Mouse (Mus musculus): ENCODE measurements at regions not wholly inside any gene's neighbourhood (a gene's known extent, or its start where the extent isn't known, plus 50 kb on each side); places are given as distances from the start of the nearest gene placed in this dataset.

GRCm38 (mm10) chr13:78650824-78651223 lies 451.3 kb upstream of the Nr2f1 start:
- H3K4me3 ChIP-seq (ENCODE audit: low read depth, low read length), result no peak overlapping the region
- no peak overlapping the region for H3K27ac ChIP-seq (ENCODE audit: low read depth, low read length)
- no peaks in the 10 kb centered on the region for H3K9me3 ChIP-seq (ENCODE audit: control insufficient read depth, low read length)
- no peak overlapping the region for H3K4me2 ChIP-seq (ENCODE audit: low read depth, low read length)
- WGBS, result 63% methylated on average over 1 of the region's 1 CpGs
- no peaks in the 10 kb centered on the region for H3K27me3 ChIP-seq (ENCODE audit: control insufficient read depth, insufficient read depth, low read length)
- H3K36me3 ChIP-seq (ENCODE audit: control insufficient read depth, insufficient read depth, low read length), result no peaks in the 10 kb centered on the region
- no peaks in the 10 kb centered on the region for H3K4me1 ChIP-seq (ENCODE audit: control insufficient read depth, insufficient read depth, low read length)
- no peak overlapping the region for H3K9ac ChIP-seq (replicated peaks; ENCODE audit: low read depth, low read length)
- peak; percentile 76; the same call in 1 of the 2 replicates for ATAC-seq (ENCODE audit: low read depth)

GRCm38 (mm10) chr13:78644556-78644955 lies 445.0 kb upstream of the Nr2f1 start:
- 34% methylated on average over 1 of the region's 1 CpGs for WGBS
- H3K4me3 ChIP-seq (ENCODE audit: low read depth, low read length), result no peak overlapping the region

GRCm38 (mm10) chr13:78643023-78643422 lies 443.5 kb upstream of the Nr2f1 start:
- H3K27me3 ChIP-seq (ENCODE audit: control insufficient read depth, insufficient read depth, low read length), result no peaks in the 10 kb centered on the region
- 4% methylated on average over 3 of the region's 3 CpGs for WGBS
- peaks cover 8% of the 10 kb centered on the region; the same call in 1 of the 2 replicates for H3K4me1 ChIP-seq (ENCODE audit: control insufficient read depth, insufficient read depth, low read length)
- no peaks in the 10 kb centered on the region for H3K9me3 ChIP-seq (ENCODE audit: control insufficient read depth, low read length)
- H3K27ac ChIP-seq (ENCODE audit: low read depth, low read length), result no peak overlapping the region
- no peak for ATAC-seq (ENCODE audit: low read depth)
- H3K36me3 ChIP-seq (ENCODE audit: control insufficient read depth, insufficient read depth, low read length), result no peaks in the 10 kb centered on the region
- H3K4me3 ChIP-seq (ENCODE audit: low read depth, low read length), result no peak overlapping the region
- H3K9ac ChIP-seq (replicated peaks; ENCODE audit: low read depth, low read length), result no peak overlapping the region
- H3K4me2 ChIP-seq (ENCODE audit: low read depth, low read length), result no peak overlapping the region

More at GRCm38 (mm10) chr13:78644556-78644955, 445.0 kb upstream of the Nr2f1 start:
- no peak overlapping the region for H3K4me2 ChIP-seq (ENCODE audit: low read depth, low read length)
- H3K4me1 ChIP-seq (ENCODE audit: control insufficient read depth, insufficient read depth, low read length), result peaks cover 8% of the 10 kb centered on the region; the same call in 1 of the 2 replicates
- H3K36me3 ChIP-seq (ENCODE audit: control insufficient read depth, insufficient read depth, low read length), result no peaks in the 10 kb centered on the region
- ATAC-seq (ENCODE audit: low read depth), result no peak; the same call in 1 of the 2 replicates
- H3K9me3 ChIP-seq (ENCODE audit: control insufficient read depth, low read length), result no peaks in the 10 kb centered on the region
- no peak overlapping the region for H3K9ac ChIP-seq (replicated peaks; ENCODE audit: low read depth, low read length)
- no peaks in the 10 kb centered on the region for H3K27me3 ChIP-seq (ENCODE audit: control insufficient read depth, insufficient read depth, low read length)
- no peak overlapping the region for H3K27ac ChIP-seq (ENCODE audit: low read depth, low read length)

GRCm38 (mm10) chr13:78642443-78642729 lies 442.8 kb upstream of the Nr2f1 start:
- Histone ChIP-seq H3K4me1 (ENCODE audit: control insufficient read depth, insufficient read depth, low read length) (peaks cover 8% of the 10 kb centered on the region; the same call in 1 of the 2 replicates), H3K36me3 (ENCODE audit: control insufficient read depth, insufficient read depth, low read length) (no peaks in the 10 kb centered on the region), H3K4me2 (ENCODE audit: low read depth, low read length) (no peak overlapping the region), H3K4me3 (ENCODE audit: low read depth, low read length) (no peak overlapping the region), H3K27me3 (ENCODE audit: control insufficient read depth, insufficient read depth, low read length) (no peaks in the 10 kb centered on the region), H3K9ac (replicated peaks; ENCODE audit: low read depth, low read length) (no peak overlapping the region), H3K9me3 (ENCODE audit: control insufficient read depth, low read length) (no peaks in the 10 kb centered on the region), H3K27ac (ENCODE audit: low read depth, low read length) (no peak overlapping the region)
- ATAC-seq (ENCODE audit: low read depth), result no peak; the same call in 1 of the 2 replicates
- WGBS, result 44% methylated on average over 3 of the region's 3 CpGs

GRCm38 (mm10) chr13:78641687-78642442 lies 442.3 kb upstream of the Nr2f1 start:
- Histone ChIP-seq H3K9me3 (ENCODE audit: control insufficient read depth, low read length) (no peaks in the 10 kb centered on the region), H3K36me3 (ENCODE audit: control insufficient read depth, insufficient read depth, low read length) (no peaks in the 10 kb centered on the region), H3K27ac (ENCODE audit: low read depth, low read length) (no peak overlapping the region), H3K4me1 (ENCODE audit: control insufficient read depth, insufficient read depth, low read length) (peaks cover 8% of the 10 kb centered on the region; the same call in 1 of the 2 replicates), H3K4me3 (ENCODE audit: low read depth, low read length) (no peak overlapping the region), H3K9ac (replicated peaks; ENCODE audit: low read depth, low read length) (no peak overlapping the region), H3K4me2 (ENCODE audit: low read depth, low read length) (no peak overlapping the region), H3K27me3 (ENCODE audit: control insufficient read depth, insufficient read depth, low read length) (no peaks in the 10 kb centered on the region)
- 66% methylated on average over 5 of the region's 5 CpGs for WGBS
- no peak for ATAC-seq (ENCODE audit: low read depth)

GRCm38 (mm10) chr13:78640340-78640739 lies 440.8 kb upstream of the Nr2f1 start:
- ATAC-seq (ENCODE audit: low read depth), result no peak
- H3K36me3 ChIP-seq (ENCODE audit: control insufficient read depth, insufficient read depth, low read length), result no peaks in the 10 kb centered on the region
- no peak overlapping the region for H3K9ac ChIP-seq (replicated peaks; ENCODE audit: low read depth, low read length)
- H3K4me2 ChIP-seq (ENCODE audit: low read depth, low read length), result no peak overlapping the region
- H3K27me3 ChIP-seq (ENCODE audit: control insufficient read depth, insufficient read depth, low read length), result no peaks in the 10 kb centered on the region
- H3K27ac ChIP-seq (ENCODE audit: low read depth, low read length), result no peak overlapping the region
- peaks cover 8% of the 10 kb centered on the region; the same call in 1 of the 2 replicates for H3K4me1 ChIP-seq (ENCODE audit: control insufficient read depth, insufficient read depth, low read length)
- H3K4me3 ChIP-seq (ENCODE audit: low read depth, low read length), result no peak overlapping the region
- H3K9me3 ChIP-seq (ENCODE audit: control insufficient read depth, low read length), result no peaks in the 10 kb centered on the region
- WGBS, result 82% methylated on average over 1 of the region's 1 CpGs

- Histone ChIP-seq H3K4me2 (ENCODE audit: low read depth, low read length) (no peak overlapping the region), H3K27me3 (ENCODE audit: control insufficient read depth, insufficient read depth, low read length) (no peaks in the 10 kb centered on the region)
- WGBS, result 90% methylated on average over 5 of the region's 5 CpGs
Observed at GRCm38 (mm10) chr13:78638462-78638861, 438.9 kb upstream of the Nr2f1 start.

GRCm38 (mm10) chr13:78631609-78632008 lies 432.1 kb upstream of the Nr2f1 start:
- Histone ChIP-seq H3K4me3 (ENCODE audit: low read depth, low read length) (no peak overlapping the region), H3K4me1 (ENCODE audit: control insufficient read depth, insufficient read depth, low read length) (no peaks in the 10 kb centered on the region), H3K27me3 (ENCODE audit: control insufficient read depth, insufficient read depth, low read length) (no peaks in the 10 kb centered on the region), H3K27ac (ENCODE audit: low read depth, low read length) (no peak overlapping the region), H3K36me3 (ENCODE audit: control insufficient read depth, insufficient read depth, low read length) (no peaks in the 10 kb centered on the region), H3K4me2 (ENCODE audit: low read depth, low read length) (no peak overlapping the region), H3K9ac (replicated peaks; ENCODE audit: low read depth, low read length) (no peak overlapping the region), H3K9me3 (ENCODE audit: control insufficient read depth, low read length) (no peaks in the 10 kb centered on the region)
- ATAC-seq (ENCODE audit: low read depth), result no peak
- WGBS, result 90% methylated on average over 2 of the region's 2 CpGs

More at GRCm38 (mm10) chr13:78638462-78638861, 438.9 kb upstream of the Nr2f1 start:
- ATAC-seq (ENCODE audit: low read depth), result no peak
- Histone ChIP-seq H3K4me3 (ENCODE audit: low read depth, low read length) (no peak overlapping the region), H3K4me1 (ENCODE audit: control insufficient read depth, insufficient read depth, low read length) (peaks cover 8% of the 10 kb centered on the region; the same call in 1 of the 2 replicates), H3K9me3 (ENCODE audit: control insufficient read depth, low read length) (no peaks in the 10 kb centered on the region), H3K36me3 (ENCODE audit: control insufficient read depth, insufficient read depth, low read length) (no peaks in the 10 kb centered on the region), H3K27ac (ENCODE audit: low read depth, low read length) (no peak overlapping the region), H3K9ac (replicated peaks; ENCODE audit: low read depth, low read length) (no peak overlapping the region)

GRCm38 (mm10) chr13:78629041-78629727 lies 429.6 kb upstream of the Nr2f1 start:
- ATAC-seq (ENCODE audit: low read depth), result no peak
- no peak overlapping the region for H3K4me2 ChIP-seq (ENCODE audit: low read depth, low read length)
- no peak overlapping the region for H3K9ac ChIP-seq (replicated peaks; ENCODE audit: low read depth, low read length)
- H3K4me1 ChIP-seq (ENCODE audit: control insufficient read depth, insufficient read depth, low read length), result no peaks in the 10 kb centered on the region
- H3K9me3 ChIP-seq (ENCODE audit: control insufficient read depth, low read length), result no peaks in the 10 kb centered on the region
- no peaks in the 10 kb centered on the region for H3K36me3 ChIP-seq (ENCODE audit: control insufficient read depth, insufficient read depth, low read length)
- H3K4me3 ChIP-seq (ENCODE audit: low read depth, low read length), result no peak overlapping the region
- 28% methylated on average over 10 of the region's 10 CpGs for WGBS
- no peak overlapping the region for H3K27ac ChIP-seq (ENCODE audit: low read depth, low read length)
- no peaks in the 10 kb centered on the region for H3K27me3 ChIP-seq (ENCODE audit: control insufficient read depth, insufficient read depth, low read length)

Data from neural tube, embryonic 14.5 days (tissue).